Mouse (Mus musculus) thymus, postnatal 25 days (tissue): ENCODE results near the gene Gm3149.
"Not testable (repeated sequence)": the region's sequence is repeated elsewhere in the genome, so short reads cannot be mapped to it uniquely, and the experiment has no call there.

Experiments used
- DNase-seq: peaks from one replicate; pipeline ENCODE4 v3.0.0; 2022

Gene Gm3149

GRCm38 (mm10) chr14:4316983-4317382 lies at the start of gene Gm3149:
TSS of gene Gm3149 (plus strand) at chr14:4317283.
- DNase-seq = not testable (repeated sequence)

GRCm38 (mm10) chr14:4269238-4269950 lies 47.7 kb upstream of the Gm3149 start:
- DNase-seq = not testable (repeated sequence)

- DNase-seq = not testable (repeated sequence)
Measured at GRCm38 (mm10) chr14:4279828-4280227, 37.3 kb upstream of the Gm3149 start.

GRCm38 (mm10) chr14:4334476-4335080 lies 17.5 kb downstream of the Gm3149 start, which contains the start of gene 2610042L04Rik:
TSS of gene 2610042L04Rik (plus strand) at chr14:4334763.
- DNase-seq = not testable (repeated sequence)

GRCm38 (mm10) chr14:4335506-4335905 lies 18.4 kb downstream of the Gm3149 start:
- not testable (repeated sequence) for DNase-seq

DNA sequence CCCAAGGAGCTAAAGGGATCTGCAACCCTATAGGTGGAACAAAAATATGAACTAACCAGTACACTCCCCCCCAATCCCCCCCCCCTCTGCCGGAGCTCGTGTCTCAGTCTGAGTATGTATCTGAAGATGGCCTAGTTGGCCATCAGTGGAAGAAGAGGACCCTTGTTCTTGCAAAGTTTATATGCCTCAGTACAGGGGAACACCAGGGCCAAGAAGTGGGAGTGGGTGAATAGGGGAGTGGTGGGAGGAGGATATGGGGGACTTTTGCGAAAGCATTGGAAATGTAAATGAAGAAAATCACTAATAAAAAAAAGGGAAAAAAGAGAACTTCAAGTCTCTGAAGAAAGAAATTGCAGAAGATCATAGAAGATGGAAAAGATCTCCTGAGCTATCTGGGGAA lies 51.9 kb downstream of the Gm3149 start:
- DNase-seq = not testable (repeated sequence)

- DNase-seq = not testable (repeated sequence)
Measured at GRCm38 (mm10) chr14:4369691-4370090, 52.6 kb downstream of the Gm3149 start.
